Mouse (Mus musculus) thymus, adult 2 months (tissue): Measurements from ENCODE around the gene Abcb1a.

Experiments used
- CTCF ChIP-seq: fragments of 200-500 bp; IDR thresholded peaks from 2 replicates; pipeline ENCODE4 v1.5.1; 2012; ENCODE audit warnings: mild to moderate bottlenecking, control low read depth, low read length, moderate library complexity, borderline replicate concordance; ENCODE audit not compliant: control insufficient read depth, poor library complexity, insufficient read depth; ENCODE audit errors: extremely low read depth
- POLR2A ChIP-seq: fragments of 200-500 bp; IDR thresholded peaks from 2 replicates; pipeline ENCODE4 v1.6.1; 2012; ENCODE audit warnings: mild to moderate bottlenecking, low read length, control low read depth, moderate library complexity; ENCODE audit not compliant: control insufficient read depth, poor library complexity, insufficient read depth; ENCODE audit errors: extremely low read depth

GRCm38 (mm10) chr5:8772866-8773265 lies 113.0 kb downstream of the Abcb1a start:
- TF ChIP-seq POLR2A: no peak
- no peak for TF ChIP-seq CTCF
